Mouse (Mus musculus) neutrophil, adult 59 days (primary cell): Measurements from ENCODE around the gene Morn5. TPM values are rescaled to one million over a fixed set of nuclear protein-coding genes. Genes with fewer than 3 reads are reported as not detected.

Experiments used
- total RNA-seq, 2 experiments: library from RNA; stranded (reverse); gene quantifications; 1 replicate in 1 of 2; 2 replicates in 1 of 2; pipeline ENCODE4 v1.2.4; 2023

The Morn5 gene
- not detected for total RNA-seq

DNA sequence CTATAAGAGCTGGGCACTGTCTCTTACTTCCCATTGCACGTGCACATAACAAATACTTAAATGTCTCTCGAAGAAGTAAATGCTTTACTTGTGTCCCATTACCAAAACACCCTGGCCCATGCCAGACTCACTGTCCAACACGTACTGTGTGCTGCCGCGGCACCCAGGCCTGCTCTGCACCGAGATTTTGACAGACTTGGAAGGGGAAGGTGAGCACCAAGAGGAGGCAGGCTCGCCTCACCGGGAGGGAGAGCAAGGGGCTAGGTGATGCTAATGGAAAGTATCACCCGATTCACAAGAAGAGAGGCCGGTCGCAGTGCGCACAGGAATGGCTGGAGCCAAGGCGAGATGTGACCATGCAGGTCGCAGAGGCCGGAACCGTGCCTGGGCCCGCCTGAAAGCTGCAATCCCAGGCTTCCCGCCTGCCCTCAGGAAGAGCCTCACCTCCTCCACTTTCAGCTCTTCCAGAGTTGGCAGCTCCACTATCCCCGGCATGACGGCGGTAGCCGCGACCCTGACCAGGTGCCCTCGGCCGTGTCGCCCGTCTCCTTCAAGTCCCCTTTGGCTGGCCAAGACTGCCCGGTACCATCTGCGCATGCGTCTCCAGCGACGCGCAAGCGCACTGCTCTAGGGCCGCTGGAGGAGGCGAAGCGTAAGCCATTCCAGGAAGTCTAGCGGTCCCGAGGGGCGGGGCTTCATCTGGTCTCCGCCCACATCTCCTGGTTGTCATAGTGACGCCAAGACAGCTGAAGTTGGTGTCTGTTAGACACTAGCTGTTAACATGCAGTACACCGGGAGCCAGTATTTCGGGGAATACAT lies at the start of gene Morn5, which contains the start of gene Ndufa8:
Gene Morn5 (plus strand): TSS at position 711 of the 819 bp plus-strand sequence.
Gene Ndufa8 (minus strand): TSS at position 659 of the 819 bp plus-strand sequence.

DNA sequence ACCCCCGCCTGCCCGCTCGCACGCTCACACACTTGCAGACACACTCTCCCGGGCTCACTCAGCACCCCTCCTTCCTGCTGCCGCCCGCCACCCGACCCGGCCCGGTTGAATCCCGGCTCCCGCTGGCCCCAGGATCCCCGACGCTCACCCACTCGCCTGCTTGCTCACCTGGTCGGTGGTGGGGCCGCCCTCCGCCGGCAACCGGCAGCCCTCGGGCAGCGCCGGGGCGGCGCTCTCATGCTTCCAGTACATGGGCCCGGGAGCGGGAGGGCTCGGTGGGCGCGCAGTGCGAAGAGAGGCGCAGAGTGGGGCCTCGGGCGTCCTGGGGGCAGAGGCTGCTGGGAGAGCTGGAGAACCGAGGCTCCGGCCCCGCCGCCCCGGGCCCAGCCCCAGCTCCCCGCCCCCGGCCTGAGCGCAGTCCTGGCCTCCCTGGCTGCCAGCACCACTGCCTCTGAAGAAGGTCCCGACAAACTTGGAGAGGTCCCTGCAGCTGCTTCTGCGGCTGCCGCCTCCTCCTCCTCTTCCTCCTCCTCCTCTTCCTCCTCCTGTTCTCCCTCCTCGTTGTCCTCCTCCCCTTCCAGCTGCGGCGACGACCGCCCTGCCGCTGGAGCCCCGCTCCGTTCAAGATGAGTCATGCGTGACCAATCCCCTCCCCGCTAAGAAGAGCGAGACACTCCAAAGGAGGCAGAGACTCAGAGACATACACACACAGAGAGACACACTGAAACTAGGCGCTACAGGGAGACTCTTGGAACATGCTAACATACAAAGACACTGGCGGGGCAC lies 55.9 kb downstream of the Morn5 start, which contains the start of gene Lhx6:
Gene Lhx6 (minus strand): TSS at position 453 of the 786 bp plus-strand sequence.

Other genes with a start within 250 kb of the Morn5 start
- gene Ttll11, start 69.5 kb upstream of the Morn5 start, total RNA-seq, result 1 to 10 TPM; 1.1 to 1.5 TPM
- gene Ndufa8, start 52 bp upstream of the Morn5 start, total RNA-seq, result 10 to 100 TPM; 65.2 to 71.1 TPM
- gene Lhx6, start 56.0 kb downstream of the Morn5 start, total RNA-seq, result not detected
- 1 to 10 TPM; 3.4 to 5.5 TPM for gene Mrrf, start 86.9 kb downstream of the Morn5 start, total RNA-seq
- 10 to 100 TPM; 24.3 to 26.6 TPM for gene Rbm18, start 87.3 kb downstream of the Morn5 start, total RNA-seq
- gene Ptgs1, start 181.0 kb downstream of the Morn5 start, total RNA-seq, result 10 to 100 TPM; 94.6 to 99.2 TPM